Mouse (Mus musculus) lung, postnatal 4 days (tissue): ENCODE results near the gene Idh1.

Experiments
- DNase-seq, 2 experiments: peaks; one replicate each; pipeline ENCODE4 v3.0.0; 2021

Idh1 gene

DNA sequence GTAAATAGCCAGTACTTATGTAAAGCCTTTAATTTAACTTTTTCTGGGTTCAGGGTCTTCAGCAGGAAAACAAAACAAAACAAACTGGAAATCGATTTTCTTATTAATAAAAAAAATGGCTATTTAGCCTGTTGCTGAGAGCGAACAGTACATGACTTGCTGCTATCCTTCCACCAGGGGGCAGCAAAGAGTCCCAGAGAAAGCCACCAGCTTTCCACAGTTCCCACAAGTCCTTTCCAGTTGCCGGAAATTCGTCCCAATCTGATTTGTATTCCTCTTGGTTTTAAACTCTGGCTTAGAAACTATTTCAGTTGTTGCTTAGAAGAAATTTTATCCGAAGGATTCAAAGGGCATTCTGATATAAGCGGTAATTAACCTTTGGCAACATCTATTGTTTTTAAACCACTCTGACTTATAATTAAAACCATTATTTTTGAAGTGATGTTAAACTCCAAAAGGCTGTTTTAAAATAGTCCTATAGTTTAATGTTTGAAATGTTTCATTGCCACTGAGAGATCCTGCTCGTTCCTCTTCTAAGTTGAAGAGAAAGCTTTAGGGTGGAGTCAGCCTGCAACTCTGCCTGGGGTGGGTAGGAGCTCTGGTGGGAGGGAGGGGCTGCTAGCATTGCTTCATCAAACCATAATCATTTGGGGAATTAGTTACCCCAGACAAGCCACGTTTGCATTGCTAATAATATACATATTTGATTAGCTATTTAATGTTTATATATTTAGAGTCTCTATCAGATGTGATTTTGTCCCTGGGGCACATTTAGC is 74.1 kb downstream of the Idh1 start:
- DNase-seq = peak; percentile 51 to 78

DNA sequence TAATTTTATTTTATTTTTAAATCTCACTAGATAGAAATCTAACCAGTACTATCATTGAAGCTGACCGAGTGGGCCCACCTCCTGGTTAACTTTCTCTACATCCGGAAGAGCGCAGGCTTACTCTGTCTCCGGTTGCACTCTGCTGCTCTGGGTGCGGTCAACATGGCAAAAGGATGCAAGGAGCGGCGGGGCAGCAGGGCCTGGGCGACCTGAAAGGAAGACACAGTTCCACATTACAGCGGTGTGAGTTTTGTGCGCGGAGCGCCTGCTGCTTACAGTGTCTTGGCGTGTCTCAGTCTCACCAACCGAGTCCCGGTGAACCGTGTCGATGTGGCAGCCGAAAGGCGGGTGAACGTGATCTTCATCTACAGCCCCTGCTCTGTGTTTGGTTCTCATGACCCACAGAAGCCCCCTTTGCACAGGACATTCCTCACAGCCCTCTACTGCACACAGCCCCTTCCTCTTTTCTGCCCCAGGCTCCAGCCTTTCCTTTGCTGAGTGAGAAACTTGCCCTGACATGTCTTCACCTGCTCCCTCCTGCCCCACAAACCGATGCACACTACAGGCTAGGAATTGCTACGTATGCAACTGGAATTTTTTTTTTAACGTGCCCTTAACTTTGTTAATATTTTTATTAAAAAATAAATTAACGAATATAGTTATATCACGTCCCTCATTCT is 76.4 kb downstream of the Idh1 start:
- no peak for DNase-seq

DNA sequence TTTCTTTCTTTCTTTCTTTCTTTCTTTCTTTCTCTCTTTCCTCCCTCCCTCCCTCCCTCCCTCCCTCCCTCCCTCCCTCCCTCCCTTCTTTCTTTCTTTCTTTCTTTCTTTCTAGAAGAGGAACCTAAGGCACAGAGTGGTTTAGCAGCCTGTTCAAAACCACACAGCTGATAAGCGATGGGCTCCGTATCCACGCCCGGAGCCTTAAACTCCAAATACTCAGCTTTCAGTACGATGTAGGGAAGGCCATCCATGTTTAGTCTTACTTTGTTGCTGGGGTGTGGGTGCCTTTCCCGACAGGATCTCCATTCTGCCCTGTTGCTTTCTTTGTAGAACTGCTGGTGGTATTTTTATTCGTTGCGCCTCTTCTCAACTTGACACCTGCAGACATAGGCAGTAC is 77.1 kb downstream of the Idh1 start:
- no peak for DNase-seq
